8 mouse cellular contexts compared by ENCODE assay signal in genomic region chr10:130470311-130470760, GRCm38 (mm10). TPM values are rescaled to one million over a fixed set of nuclear protein-coding genes. Genes with fewer than 3 reads are reported as not detected.
DNase-seq lines count a peak whose midpoint lies in the region; ATAC-seq lines count a peak whose summit lies in the region.

No protein-coding gene starts in this region.

- peak; percentile 24 to 38 for DNase-seq in layer of hippocampus, postnatal 10 days (ENCODE audit: low spot score in 2 of 2)
- DNase-seq in layer of hippocampus, adult 9-10 months (ENCODE audit: low spot score) = no peak
- peak; percentile 34 for DNase-seq in adrenal gland, postnatal 25 days
- DNase-seq in forebrain, embryonic 14.5 days (ENCODE audit: low spot score) = peak; percentile 59
- DNase-seq in lung, postnatal 14 days = peak; percentile 1
- DNase-seq in retina, postnatal 7 days (ENCODE audit: low read depth, low spot score) = peak; percentile 11

- no peaks in the 10 kb centered on the region for H3K27me3 ChIP-seq in forebrain, embryonic 14.5 days (replicated peaks; ENCODE audit: control insufficient read depth, insufficient read depth, low read length)
- H3K27me3 ChIP-seq in kidney, embryonic 16.5 days (ENCODE audit: insufficient read depth, low read length) = no peaks in the 10 kb centered on the region

- ATAC-seq in forebrain, embryonic 14.5 days = peak; percentile 97
- peak; percentile 100 for ATAC-seq in kidney, embryonic 16.5 days (ENCODE audit: low FRiP score, low TSS enrichment)
- no peak for ATAC-seq in monocyte, adult 5-6 weeks (replicated peaks; ENCODE audit: insufficient number of reproducible peaks, low FRiP score, low TSS enrichment, poor library complexity, severe bottlenecking)

- H3K9ac ChIP-seq in forebrain, embryonic 14.5 days (ENCODE audit: low read length) = peak overlapping the region; percentile 69
- peak overlapping the region; percentile 69 for H3K9ac ChIP-seq in kidney, embryonic 16.5 days (replicated peaks; ENCODE audit: low read length)

- no peaks in the 10 kb centered on the region for H3K36me3 ChIP-seq in forebrain, embryonic 14.5 days (ENCODE audit: control insufficient read depth, insufficient read depth, low read length)
- no peaks in the 10 kb centered on the region for H3K36me3 ChIP-seq in kidney, embryonic 16.5 days (ENCODE audit: insufficient read depth, low read length)

- WGBS in forebrain, embryonic 14.5 days = 5% methylated on average over 36 of the region's 36 CpGs
- WGBS in kidney, embryonic 16.5 days = 3% methylated on average over 36 of the region's 36 CpGs

- H3K9me3 ChIP-seq in forebrain, embryonic 14.5 days (replicated peaks; ENCODE audit: control insufficient read depth, low read length) = no peaks in the 10 kb centered on the region
- no peaks in the 10 kb centered on the region for H3K9me3 ChIP-seq in kidney, embryonic 16.5 days (ENCODE audit: low read length)

- no peak overlapping the region for H3K27ac ChIP-seq in forebrain, embryonic 14.5 days (ENCODE audit: low read depth, low read length)
- no peak overlapping the region for H3K27ac ChIP-seq in kidney, embryonic 16.5 days (ENCODE audit: low read length)

- peak overlapping the region; percentile 75 for H3K4me2 ChIP-seq in forebrain, embryonic 14.5 days (ENCODE audit: low read length)
- peak overlapping the region; percentile 86 for H3K4me2 ChIP-seq in kidney, embryonic 16.5 days (replicated peaks; ENCODE audit: low read depth, low read length)

- no peaks in the 10 kb centered on the region for H3K4me1 ChIP-seq in forebrain, embryonic 14.5 days (ENCODE audit: control insufficient read depth, insufficient read depth, low read length)
- H3K4me1 ChIP-seq in kidney, embryonic 16.5 days (ENCODE audit: insufficient read depth, low read length) = no peaks in the 10 kb centered on the region

- H3K4me3 ChIP-seq in forebrain, embryonic 14.5 days (ENCODE audit: low read depth, low read length) = peak overlapping the region; percentile 44
- H3K4me3 ChIP-seq in kidney, embryonic 16.5 days (ENCODE audit: low read length) = peak overlapping the region; percentile 52

RNA-seq across cellular contexts. Expression of gene Vmn2r86, which starts 14.5 kb away (rescaled TPM):
- total RNA-seq in layer of hippocampus, postnatal 10 days (2021) = under 1 TPM; 0.09 to 0.11 TPM
- not detected in 2 replicates for total RNA-seq in adrenal gland, postnatal 25 days (2021)
- 0.03 and 0.04 TPM in 2 replicates for polyA plus RNA-seq in forebrain, embryonic 14.5 days (2014; fragmentation: Nextera tagmentation; extraction: Ambion mirVana)
- not detected in 2 replicates for polyA plus RNA-seq in kidney, embryonic 16.5 days (2015; fragmentation: Nextera tagmentation; extraction: Ambion mirVana)
- total RNA-seq in monocyte, adult 5-6 weeks (2017) = not detected in 3 replicates

RNA-seq across cellular contexts. Expression of gene Vmn2r87, which starts 26.9 kb away (rescaled TPM):
- under 1 TPM; 0.13 to 0.75 TPM for total RNA-seq in layer of hippocampus, postnatal 10 days (2021)
- not detected in 2 replicates for total RNA-seq in adrenal gland, postnatal 25 days (2021)
- 0.08 and 0.12 TPM in 2 replicates for polyA plus RNA-seq in forebrain, embryonic 14.5 days (2014; fragmentation: Nextera tagmentation; extraction: Ambion mirVana)
- not detected in 2 replicates for polyA plus RNA-seq in kidney, embryonic 16.5 days (2015; fragmentation: Nextera tagmentation; extraction: Ambion mirVana)
- total RNA-seq in monocyte, adult 5-6 weeks (2017) = not detected in 3 replicates

RNA-seq across cellular contexts. Expression of gene Vmn2r85, which starts 40.8 kb away (rescaled TPM):
- under 1 TPM; 0.21 to 0.25 TPM for total RNA-seq in layer of hippocampus, postnatal 10 days (2021)
- total RNA-seq in adrenal gland, postnatal 25 days (2021) = not detected in 2 replicates
- not detected in 2 replicates for polyA plus RNA-seq in forebrain, embryonic 14.5 days (2014; fragmentation: Nextera tagmentation; extraction: Ambion mirVana)
- not detected in 2 replicates for polyA plus RNA-seq in kidney, embryonic 16.5 days (2015; fragmentation: Nextera tagmentation; extraction: Ambion mirVana)
- not detected in 3 replicates for total RNA-seq in monocyte, adult 5-6 weeks (2017)
